Mouse (Mus musculus): ENCODE measurements around the gene Ano10. TPM values are rescaled to one million over a fixed set of nuclear protein-coding genes. Genes with fewer than 3 reads are reported as not detected.

The Ano10 gene
- polyA plus RNA-seq, 1 experiment from 2014 or later, result 35.3 TPM

DNA sequence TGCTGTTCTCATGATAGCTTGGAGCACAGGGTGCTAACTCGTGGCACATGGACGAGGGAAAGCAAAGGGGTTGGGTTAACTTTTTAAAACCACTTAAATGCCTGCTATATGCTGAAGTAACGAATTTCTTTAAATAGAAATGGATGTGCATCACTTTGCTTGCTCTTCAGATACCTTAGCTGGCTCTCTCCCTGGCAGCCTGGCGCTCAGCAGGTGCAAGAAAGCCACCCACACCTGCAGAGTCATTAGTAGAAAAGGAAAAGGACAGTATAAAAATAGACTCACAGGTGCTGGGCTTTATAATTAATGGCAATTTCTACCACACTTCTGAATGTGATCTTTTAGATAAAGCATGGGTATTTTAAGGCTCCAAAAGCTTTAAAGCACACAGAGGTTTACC lies 85.9 kb downstream of the Ano10 start:
- Histone ChIP-seq H3K27me3 (ENCODE audit: control insufficient read depth, insufficient read depth, low read depth, low read length) (no peaks in the 10 kb centered on the region), H3K9me3 (replicated peaks; ENCODE audit: control insufficient read depth, low read length, poor library complexity, severe bottlenecking) (no peaks in the 10 kb centered on the region), H3K27ac (ENCODE audit: low read length) (no peak overlapping the region), H3K4me2 (ENCODE audit: low read length) (no peak overlapping the region), H3K9ac (ENCODE audit: low read depth, low read length) (no peak overlapping the region), H3K4me1 (ENCODE audit: control insufficient read depth, insufficient read depth, low read length) (no peaks in the 10 kb centered on the region), H3K36me3 (ENCODE audit: control insufficient read depth, insufficient read depth, low read length) (no peaks in the 10 kb centered on the region), H3K4me3 (ENCODE audit: low read depth, low read length) (no peak overlapping the region)
- 72% methylated on average over 4 of the region's 4 CpGs for WGBS
- ATAC-seq, result no peak

DNA sequence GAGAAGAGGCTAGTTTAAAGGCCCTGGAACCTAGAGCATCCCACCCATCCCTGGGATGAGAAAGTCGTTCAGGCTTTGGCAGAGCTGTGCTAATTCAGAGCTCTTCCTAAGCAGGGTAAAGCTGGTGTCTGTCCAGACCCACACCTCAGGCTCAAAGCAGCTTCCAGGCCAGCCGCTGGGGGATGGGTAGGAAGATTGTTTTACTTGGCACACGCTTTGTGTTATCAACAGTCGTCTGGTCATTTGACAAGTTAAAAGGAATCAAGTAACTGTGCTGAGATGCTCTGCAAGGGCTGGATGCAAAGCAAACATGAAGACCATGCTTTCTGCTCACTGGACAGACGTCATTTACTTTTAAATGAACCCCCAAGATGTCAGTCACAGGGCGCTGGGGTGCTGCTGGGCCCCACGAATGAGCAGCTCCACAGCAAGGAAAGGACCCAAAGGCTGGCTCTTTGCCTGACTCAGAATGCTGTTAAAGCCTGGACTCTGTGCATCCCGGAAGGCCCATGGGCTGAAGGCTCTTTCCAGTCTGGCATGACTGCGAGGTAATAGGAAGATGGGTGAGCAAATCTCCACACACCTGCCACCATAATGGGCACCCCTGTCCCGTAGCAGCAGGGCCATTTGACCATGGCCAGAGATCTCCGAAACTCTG lies 88.6 kb downstream of the Ano10 start:
- ATAC-seq, result no peak
- WGBS, result 70% methylated on average over 11 of the region's 11 CpGs
- Histone ChIP-seq H3K27ac (ENCODE audit: low read length) (no peak overlapping the region), H3K36me3 (ENCODE audit: control insufficient read depth, insufficient read depth, low read length) (peaks cover 3% of the 10 kb centered on the region; the same call in 1 of the 2 replicates), H3K4me2 (ENCODE audit: low read length) (no peak overlapping the region), H3K4me3 (ENCODE audit: low read depth, low read length) (no peak overlapping the region), H3K9me3 (replicated peaks; ENCODE audit: control insufficient read depth, low read length, poor library complexity, severe bottlenecking) (no peaks in the 10 kb centered on the region), H3K9ac (ENCODE audit: low read depth, low read length) (no peak overlapping the region), H3K4me1 (ENCODE audit: control insufficient read depth, insufficient read depth, low read length) (no peaks in the 10 kb centered on the region), H3K27me3 (ENCODE audit: control insufficient read depth, insufficient read depth, low read depth, low read length) (no peaks in the 10 kb centered on the region)

DNA sequence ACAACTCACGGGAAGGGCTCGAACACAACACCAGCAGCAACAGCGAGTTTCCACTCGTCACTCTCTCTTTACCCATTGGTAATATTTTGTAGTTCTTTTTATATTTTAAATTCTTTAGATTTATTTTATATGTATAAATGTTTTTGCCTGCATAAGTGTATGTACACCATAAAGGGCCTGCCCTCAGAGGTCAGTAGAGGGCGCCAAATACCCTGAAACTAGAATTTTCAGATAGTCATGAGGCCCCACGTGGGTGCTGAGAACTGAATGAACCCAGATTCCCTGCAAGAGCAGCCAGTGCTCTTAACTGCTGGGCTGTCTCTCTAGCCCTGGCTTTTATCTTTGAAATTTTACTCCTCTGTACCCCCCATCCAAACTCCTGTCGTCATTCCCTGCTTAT lies 89.7 kb downstream of the Ano10 start:
- H3K36me3 ChIP-seq (ENCODE audit: control insufficient read depth, insufficient read depth, low read length), result peaks cover 3% of the 10 kb centered on the region; the same call in 1 of the 2 replicates
- no peak overlapping the region for H3K4me3 ChIP-seq (ENCODE audit: low read depth, low read length)
- H3K9ac ChIP-seq (ENCODE audit: low read depth, low read length), result no peak overlapping the region
- no peak for ATAC-seq
- 73% methylated on average over 7 of the region's 7 CpGs for WGBS
- H3K4me2 ChIP-seq (ENCODE audit: low read length), result no peak overlapping the region
- no peaks in the 10 kb centered on the region for H3K9me3 ChIP-seq (replicated peaks; ENCODE audit: control insufficient read depth, low read length, poor library complexity, severe bottlenecking)
- no peaks in the 10 kb centered on the region for H3K27me3 ChIP-seq (ENCODE audit: control insufficient read depth, insufficient read depth, low read depth, low read length)
- H3K27ac ChIP-seq (ENCODE audit: low read length), result no peak overlapping the region
- H3K4me1 ChIP-seq (ENCODE audit: control insufficient read depth, insufficient read depth, low read length), result no peaks in the 10 kb centered on the region

DNA sequence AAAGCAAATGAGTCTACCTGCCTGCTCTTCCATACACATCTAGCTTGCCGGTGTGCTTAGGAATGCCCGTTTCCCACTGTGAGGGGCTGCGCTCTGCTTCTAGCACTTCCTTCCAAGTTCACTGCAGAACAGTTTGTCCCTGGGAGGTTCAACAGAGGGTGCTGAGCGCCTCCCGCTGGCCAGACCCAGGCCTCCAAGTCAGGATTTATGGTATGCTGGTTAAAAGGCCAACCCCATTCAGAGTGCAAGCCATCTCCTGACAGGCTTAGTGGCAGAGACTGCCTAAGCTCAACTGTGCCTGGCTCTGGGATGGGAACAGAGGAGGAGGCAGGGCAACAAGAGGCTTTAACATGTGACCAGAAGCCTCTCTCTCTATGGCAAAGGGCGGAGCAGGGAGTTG lies 95.0 kb downstream of the Ano10 start:
- WGBS, result 35% methylated on average over 6 of the region's 6 CpGs
- H3K4me3 ChIP-seq (ENCODE audit: low read depth, low read length), result no peak overlapping the region
- H3K4me1 ChIP-seq (ENCODE audit: control insufficient read depth, insufficient read depth, low read length), result no peaks in the 10 kb centered on the region
- H3K27ac ChIP-seq (ENCODE audit: low read length), result no peak overlapping the region
- no peaks in the 10 kb centered on the region for H3K9me3 ChIP-seq (replicated peaks; ENCODE audit: control insufficient read depth, low read length, poor library complexity, severe bottlenecking)
- ATAC-seq, result no peak
- H3K4me2 ChIP-seq (ENCODE audit: low read length), result no peak overlapping the region
- no peak overlapping the region for H3K9ac ChIP-seq (ENCODE audit: low read depth, low read length)
- H3K27me3 ChIP-seq (ENCODE audit: control insufficient read depth, insufficient read depth, low read depth, low read length), result no peaks in the 10 kb centered on the region
- H3K36me3 ChIP-seq (ENCODE audit: control insufficient read depth, insufficient read depth, low read length), result peaks cover 3% of the 10 kb centered on the region; the same call in 1 of the 2 replicates

DNA sequence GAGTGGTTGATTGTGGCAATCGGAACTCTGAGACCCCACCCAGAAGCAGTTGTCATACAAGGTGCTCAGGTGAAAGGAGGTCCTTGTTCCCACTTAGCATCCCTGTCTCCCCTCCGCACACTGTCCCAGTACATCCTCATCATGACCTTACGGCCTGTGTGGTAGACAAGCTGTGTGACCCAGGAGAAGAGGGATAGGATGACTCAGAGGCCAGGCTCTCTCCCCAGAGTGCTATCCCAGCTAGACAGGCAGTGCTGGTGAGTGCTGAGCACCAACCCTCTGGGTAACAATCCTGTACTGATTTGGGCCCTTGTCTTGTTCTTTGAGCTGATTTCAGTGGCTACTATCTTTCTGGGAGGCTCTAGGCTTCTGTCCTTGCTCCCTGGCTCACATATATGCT lies 95.6 kb downstream of the Ano10 start:
- Histone ChIP-seq H3K4me2 (ENCODE audit: low read length) (no peak overlapping the region), H3K9me3 (replicated peaks; ENCODE audit: control insufficient read depth, low read length, poor library complexity, severe bottlenecking) (no peaks in the 10 kb centered on the region), H3K4me1 (ENCODE audit: control insufficient read depth, insufficient read depth, low read length) (no peaks in the 10 kb centered on the region), H3K27me3 (ENCODE audit: control insufficient read depth, insufficient read depth, low read depth, low read length) (no peaks in the 10 kb centered on the region), H3K36me3 (ENCODE audit: control insufficient read depth, insufficient read depth, low read length) (peaks cover 3% of the 10 kb centered on the region; the same call in 1 of the 2 replicates), H3K4me3 (ENCODE audit: low read depth, low read length) (no peak overlapping the region), H3K9ac (ENCODE audit: low read depth, low read length) (no peak overlapping the region), H3K27ac (ENCODE audit: low read length) (no peak overlapping the region)
- ATAC-seq, result no peak
- WGBS, result 92% methylated on average over 3 of the region's 3 CpGs

DNA sequence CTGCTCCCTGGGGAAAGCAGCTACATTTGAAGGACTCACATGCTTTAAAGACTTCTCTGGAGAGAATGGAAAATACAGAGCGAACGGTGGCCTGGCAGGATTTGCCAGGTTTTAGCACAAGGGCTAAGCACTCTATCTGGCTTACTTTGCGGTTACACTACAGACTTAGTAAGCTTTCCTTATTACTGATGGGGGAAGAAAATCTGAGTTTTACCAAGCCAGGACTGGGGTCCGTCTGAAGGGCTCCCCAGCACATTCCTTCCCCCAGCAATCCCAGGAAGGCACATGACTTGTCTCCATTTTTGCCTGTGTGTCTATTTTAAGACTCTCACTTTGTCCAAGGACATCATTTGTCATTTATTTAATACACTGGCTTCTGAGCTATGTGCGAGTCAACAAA lies 97.2 kb downstream of the Ano10 start:
- ATAC-seq, result no peak
- H3K9ac ChIP-seq (ENCODE audit: low read depth, low read length), result no peak overlapping the region
- WGBS, result 80% methylated on average over 5 of the region's 5 CpGs
- H3K27ac ChIP-seq (ENCODE audit: low read length), result no peak overlapping the region
- H3K9me3 ChIP-seq (replicated peaks; ENCODE audit: control insufficient read depth, low read length, poor library complexity, severe bottlenecking), result no peaks in the 10 kb centered on the region
- H3K4me2 ChIP-seq (ENCODE audit: low read length), result no peak overlapping the region
- H3K4me3 ChIP-seq (ENCODE audit: low read depth, low read length), result no peak overlapping the region
- H3K27me3 ChIP-seq (ENCODE audit: control insufficient read depth, insufficient read depth, low read depth, low read length), result no peaks in the 10 kb centered on the region
- H3K36me3 ChIP-seq (ENCODE audit: control insufficient read depth, insufficient read depth, low read length), result peaks cover 3% of the 10 kb centered on the region; the same call in 1 of the 2 replicates
- no peaks in the 10 kb centered on the region for H3K4me1 ChIP-seq (ENCODE audit: control insufficient read depth, insufficient read depth, low read length)

DNA sequence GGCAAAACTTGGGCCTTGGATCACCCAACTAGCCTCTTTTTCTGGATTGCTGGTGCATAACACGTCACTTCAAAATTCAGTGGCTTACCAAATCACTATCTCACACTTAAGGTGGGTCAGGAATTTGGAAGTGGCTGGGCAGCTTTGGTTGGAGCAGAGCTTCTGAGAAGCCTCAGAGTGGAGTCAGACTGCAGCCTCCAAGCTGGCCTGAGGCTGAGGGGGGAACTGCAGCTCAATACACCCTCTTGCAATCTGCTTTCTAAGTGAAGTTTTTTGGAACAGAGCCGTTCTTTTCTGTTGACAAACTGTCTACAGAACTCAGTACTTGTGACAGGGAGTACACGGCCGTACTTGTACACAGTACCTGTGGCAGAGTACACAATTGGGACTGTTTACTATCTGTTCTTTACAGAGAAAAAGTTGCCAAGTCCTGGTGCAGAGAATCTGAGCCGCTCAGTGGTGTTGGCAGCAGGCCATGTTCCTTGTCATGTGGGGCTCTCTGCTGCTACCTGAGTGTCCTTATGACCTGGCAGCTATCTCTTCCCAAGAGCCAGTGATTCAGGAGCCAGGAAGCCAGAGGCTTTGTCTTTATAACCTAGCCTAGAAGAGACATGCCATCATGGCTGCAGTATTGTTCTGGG lies 99.1 kb downstream of the Ano10 start:
- H3K4me3 ChIP-seq (ENCODE audit: low read depth, low read length), result no peak overlapping the region
- no peaks in the 10 kb centered on the region for H3K4me1 ChIP-seq (ENCODE audit: control insufficient read depth, insufficient read depth, low read length)
- H3K27me3 ChIP-seq (ENCODE audit: control insufficient read depth, insufficient read depth, low read depth, low read length), result no peaks in the 10 kb centered on the region
- no peak for ATAC-seq
- H3K36me3 ChIP-seq (ENCODE audit: control insufficient read depth, insufficient read depth, low read length), result no peaks in the 10 kb centered on the region
- no peak overlapping the region for H3K4me2 ChIP-seq (ENCODE audit: low read length)
- no peak overlapping the region for H3K27ac ChIP-seq (ENCODE audit: low read length)
- H3K9ac ChIP-seq (ENCODE audit: low read depth, low read length), result no peak overlapping the region
- no peaks in the 10 kb centered on the region for H3K9me3 ChIP-seq (replicated peaks; ENCODE audit: control insufficient read depth, low read length, poor library complexity, severe bottlenecking)
- 79% methylated on average over 5 of the region's 5 CpGs for WGBS

DNA sequence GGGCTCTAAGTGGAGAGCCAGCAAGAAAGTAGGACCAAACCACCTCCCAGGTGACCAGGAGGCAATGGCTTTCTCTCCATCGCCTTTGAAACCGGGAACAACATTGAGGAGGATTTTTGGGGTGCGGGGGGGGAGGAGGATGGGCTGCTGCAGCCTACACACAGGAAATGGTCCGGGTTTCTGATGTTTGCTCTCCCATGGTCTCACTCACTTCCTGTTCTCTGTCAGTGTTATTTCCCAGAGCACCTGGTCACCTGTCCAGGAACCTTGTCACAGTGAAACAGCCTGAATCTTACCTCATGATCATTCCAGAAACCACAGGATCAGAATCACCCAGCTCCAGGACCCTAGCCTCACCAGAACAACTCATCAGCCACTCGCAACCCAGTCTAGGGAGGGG lies 100.4 kb downstream of the Ano10 start:
- H3K9me3 ChIP-seq (replicated peaks; ENCODE audit: control insufficient read depth, low read length, poor library complexity, severe bottlenecking), result no peaks in the 10 kb centered on the region
- no peaks in the 10 kb centered on the region for H3K36me3 ChIP-seq (ENCODE audit: control insufficient read depth, insufficient read depth, low read length)
- H3K4me2 ChIP-seq (ENCODE audit: low read length), result no peak overlapping the region
- no peak overlapping the region for H3K27ac ChIP-seq (ENCODE audit: low read length)
- H3K4me1 ChIP-seq (ENCODE audit: control insufficient read depth, insufficient read depth, low read length), result no peaks in the 10 kb centered on the region
- no peak overlapping the region for H3K4me3 ChIP-seq (ENCODE audit: low read depth, low read length)
- H3K27me3 ChIP-seq (ENCODE audit: control insufficient read depth, insufficient read depth, low read depth, low read length), result no peaks in the 10 kb centered on the region
- no peak for ATAC-seq
- WGBS, result 95% methylated on average over 5 of the region's 5 CpGs
- no peak overlapping the region for H3K9ac ChIP-seq (ENCODE audit: low read depth, low read length)

DNA sequence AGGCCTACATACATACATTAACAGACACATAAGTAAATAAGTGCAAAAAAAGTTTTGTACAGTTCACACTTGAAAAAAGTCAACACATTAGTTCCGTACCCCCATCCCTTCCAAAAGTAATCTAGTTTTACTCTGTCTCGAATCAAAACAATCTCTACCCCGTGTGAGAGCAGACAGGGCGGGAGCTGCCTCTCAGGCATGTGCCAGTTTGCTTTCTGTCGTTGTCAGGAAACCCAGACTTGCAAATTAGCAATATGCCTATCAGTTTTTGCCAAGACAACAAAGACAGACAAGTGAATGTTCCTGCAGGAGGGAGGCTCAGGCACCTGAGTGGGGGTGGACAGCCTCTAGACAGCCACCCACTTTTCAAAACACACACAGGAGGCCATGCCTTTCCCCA lies 100.9 kb downstream of the Ano10 start:
- H3K9ac ChIP-seq (ENCODE audit: low read depth, low read length), result no peak overlapping the region
- H3K4me3 ChIP-seq (ENCODE audit: low read depth, low read length), result no peak overlapping the region
- no peak for ATAC-seq
- 79% methylated on average over 5 of the region's 5 CpGs for whole genome bisulfite sequencing
- H3K9me3 ChIP-seq (replicated peaks; ENCODE audit: control insufficient read depth, low read length, poor library complexity, severe bottlenecking), result no peaks in the 10 kb centered on the region
- no peaks in the 10 kb centered on the region for H3K36me3 ChIP-seq (ENCODE audit: control insufficient read depth, insufficient read depth, low read length)
- no peak overlapping the region for H3K4me2 ChIP-seq (ENCODE audit: low read length)
- no peaks in the 10 kb centered on the region for H3K4me1 ChIP-seq (ENCODE audit: control insufficient read depth, insufficient read depth, low read length)
- no peaks in the 10 kb centered on the region for H3K27me3 ChIP-seq (ENCODE audit: control insufficient read depth, insufficient read depth, low read depth, low read length)
- H3K27ac ChIP-seq (ENCODE audit: low read length), result no peak overlapping the region

All from midbrain, embryonic 16.5 days (tissue).